Mouse (Mus musculus): ENCODE measurements at regions not wholly inside any gene's neighbourhood (a gene's known extent, or its start where the extent isn't known, plus 50 kb on each side); places are given as distances from the start of the nearest gene placed in this dataset.

DNA sequence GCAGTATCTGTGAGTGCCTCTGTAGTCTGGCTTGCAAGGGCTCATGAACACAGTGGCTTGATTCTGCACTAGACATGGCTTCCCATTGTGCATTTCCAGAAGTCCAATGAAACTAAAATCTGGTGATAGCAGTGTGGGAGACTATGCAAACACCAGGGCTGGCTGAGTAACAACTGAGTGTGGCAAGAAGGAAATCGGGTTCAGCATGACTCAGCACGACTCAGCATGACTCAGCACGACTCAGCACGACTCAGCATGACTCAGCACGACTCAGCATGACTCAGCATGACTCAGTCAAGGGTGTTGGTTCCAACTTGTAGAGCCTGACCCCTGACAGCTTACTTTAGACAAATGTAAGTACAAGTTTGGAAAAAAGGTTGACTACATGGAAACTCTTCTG, 198.8 kb downstream of the Etnk1 start:
- no peak for TF ChIP-seq POLR2A (IDR thresholded peaks at IDR 0.05; ENCODE audit: borderline replicate concordance, extremely low read depth, insufficient read depth, insufficient read length, poor library complexity, severe bottlenecking)
- no peak for TF ChIP-seq CTCF (IDR thresholded peaks at IDR 0.05; ENCODE audit: borderline replicate concordance, extremely low read depth, insufficient read depth, insufficient read length)

All from brain, embryonic 14.5 days (tissue).